Mouse (Mus musculus) embryonic fibroblast, embryonic 13.5 days (primary cell): Measurements from ENCODE around the gene Peli3.

Experiments
- CTCF ChIP-seq: IDR thresholded peaks from 2 replicates; pipeline ENCODE4 v1.5.1; 2011; ENCODE audit warnings: mild to moderate bottlenecking, control low read depth, low read length, moderate library complexity, borderline replicate concordance; ENCODE audit not compliant: insufficient read depth
- POLR2A ChIP-seq: IDR thresholded peaks from 2 replicates; pipeline ENCODE4 v1.6.1; 2011; ENCODE audit warnings: low read depth, mild to moderate bottlenecking, control low read depth, low read length, moderate library complexity

DNA sequence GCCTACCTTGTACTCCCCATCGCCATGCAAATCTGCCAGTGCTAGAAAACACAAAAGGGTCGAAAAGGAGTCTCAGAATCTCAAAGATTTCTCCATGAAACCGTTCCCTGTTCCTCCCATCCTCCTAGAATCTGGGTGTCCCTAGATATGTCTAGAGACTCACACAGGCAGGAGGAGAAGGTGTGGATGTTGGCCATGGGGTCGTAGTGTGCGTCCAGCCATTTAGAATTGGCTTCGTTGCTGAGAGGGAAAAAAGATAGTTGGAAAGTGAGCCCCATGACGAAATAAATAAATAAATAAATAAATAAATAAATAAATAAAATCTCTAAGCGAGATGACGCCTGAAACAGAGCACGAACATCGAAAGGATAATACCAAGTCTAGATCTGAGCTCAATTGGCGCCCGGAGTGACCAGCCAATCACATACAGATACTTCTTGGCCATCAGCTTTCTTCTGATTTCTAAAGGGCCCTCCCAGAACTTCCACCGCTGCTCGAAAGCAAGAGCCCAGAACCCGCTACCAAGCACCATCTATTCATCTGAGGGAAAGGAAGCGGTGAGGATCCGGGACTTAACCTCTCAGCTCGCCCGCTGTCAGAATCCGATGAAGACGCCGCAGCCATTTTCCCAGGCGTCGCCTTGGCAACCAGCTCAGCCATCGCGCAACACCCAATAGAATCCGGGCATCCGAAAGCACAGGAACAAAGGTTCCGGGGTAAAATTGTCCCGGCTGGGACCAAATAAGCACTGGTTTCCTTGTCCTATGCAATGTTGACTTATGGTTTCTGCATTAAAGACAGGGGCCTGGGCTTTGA, 36.7 kb downstream of the Peli3 start, which contains the start of gene Bbs1:
- TF ChIP-seq CTCF (no peak), POLR2A (peak; percentile 26; the same call in 1 of the 2 replicates)
